Mouse (Mus musculus) ES-E14 (cell line): ENCODE results near the gene Nfatc4. TPM values are rescaled to one million over a fixed set of nuclear protein-coding genes. Genes with fewer than 3 reads are reported as not detected.
A peak's percentile ranks its signal among the peaks of the same experiment; 100 is the strongest.

ENCODE experiments used
- DNase-seq: peaks from one replicate; pipeline ENCODE4 v3.0.0-alpha.2; 2013; ENCODE audit warnings: low read depth, low spot score
- H3K27ac ChIP-seq: 2 replicates; pipeline ENCODE4 v1.5.1; 2012; ENCODE audit warnings: low read depth, mild to moderate bottlenecking, low read length, moderate library complexity, mixed read lengths; ENCODE audit not compliant: poor library complexity, insufficient read depth, severe bottlenecking
- H3K36me3 ChIP-seq: 2 replicates; pipeline ENCODE4 v1.6.1; 2012; ENCODE audit warnings: mild to moderate bottlenecking, low read length, moderate library complexity, mixed read lengths; ENCODE audit not compliant: control insufficient read depth, poor library complexity, insufficient read depth, severe bottlenecking
- H3K4me1 ChIP-seq, 2 experiments: fragments of 150-350 bp in 1 of 2; sonication (generic) in 1 of 2; 2 replicates each; pipeline ENCODE4 v1.6.1; 2012; ENCODE audit warnings: low read length in 2 of 2, mild to moderate bottlenecking in 1 of 2, mixed read lengths in 1 of 2; ENCODE audit not compliant: control insufficient read depth in 2 of 2, insufficient read depth in 2 of 2, poor library complexity in 1 of 2
- H3K4me3 ChIP-seq, 2 experiments: fragments of 150-350 bp in 1 of 2; sonication (generic) in 1 of 2; 2 replicates each; pipeline ENCODE4 v1.5.1; 2012; ENCODE audit warnings: low read length in 2 of 2, low read depth in 1 of 2, mild to moderate bottlenecking in 1 of 2, mixed read lengths in 1 of 2; ENCODE audit not compliant: insufficient read depth in 1 of 2, poor library complexity in 1 of 2, severe bottlenecking in 1 of 2
- H3K9ac ChIP-seq: 2 replicates; pipeline ENCODE4 v1.6.1; 2012; ENCODE audit warnings: low read depth, mild to moderate bottlenecking, low read length, mixed read lengths; ENCODE audit not compliant: poor library complexity, insufficient read depth, severe bottlenecking
- H3K9me3 ChIP-seq: fragments of 150-350 bp; sonication (generic); 2 replicates; pipeline ENCODE4 v1.6.1; 2012; ENCODE audit warnings: low read depth, mild to moderate bottlenecking, low read length; ENCODE audit not compliant: control insufficient read depth, insufficient read depth
- CHD2 ChIP-seq: IDR thresholded peaks from 2 replicates; pipeline ENCODE4 v1.6.1; 2014; ENCODE audit warnings: mild to moderate bottlenecking, low read depth, low read length, inconsistent platforms
- HCFC1 ChIP-seq: IDR thresholded peaks from 2 replicates; pipeline ENCODE4 v1.6.1; 2012; ENCODE audit warnings: low read length, inconsistent platforms, borderline replicate concordance; ENCODE audit not compliant: insufficient read depth
- MAFK ChIP-seq: IDR thresholded peaks from 2 replicates; pipeline ENCODE4 v1.6.1; 2014; ENCODE audit warnings: mild to moderate bottlenecking, low read depth, low read length, inconsistent platforms; ENCODE audit not compliant: insufficient read depth
- ZC3H11A ChIP-seq: IDR thresholded peaks from 2 replicates; pipeline ENCODE4 v1.6.1; 2012; ENCODE audit warnings: low read depth, mild to moderate bottlenecking, inconsistent platforms, low read length, borderline replicate concordance
- ZNF384 ChIP-seq: IDR thresholded peaks from 2 replicates; pipeline ENCODE4 v1.6.1; 2012; ENCODE audit warnings: low read depth, low read length, inconsistent platforms
- in situ Hi-C, 2 experiments: fragments of 600-800 bp; cut with MboI; formaldehyde crosslinking; loops; one replicate each; pipeline ENCODE4 v1.15.1; 2025; ENCODE audit warnings: low sequenced_read_pairs in 2 of 2, inconsistent platforms in 1 of 2; ENCODE audit not compliant: unreplicated experiment in 2 of 2
- total RNA-seq: library from RNA; depleted of rRNA; stranded (reverse); fragments of 300-350 nt; gene quantifications from 2 replicates; pipeline ENCODE4 v1.2.3, GENCODE M21; 2012

Nfatc4 gene
- total RNA-seq, 1 experiment = 6.4 TPM

DNA sequence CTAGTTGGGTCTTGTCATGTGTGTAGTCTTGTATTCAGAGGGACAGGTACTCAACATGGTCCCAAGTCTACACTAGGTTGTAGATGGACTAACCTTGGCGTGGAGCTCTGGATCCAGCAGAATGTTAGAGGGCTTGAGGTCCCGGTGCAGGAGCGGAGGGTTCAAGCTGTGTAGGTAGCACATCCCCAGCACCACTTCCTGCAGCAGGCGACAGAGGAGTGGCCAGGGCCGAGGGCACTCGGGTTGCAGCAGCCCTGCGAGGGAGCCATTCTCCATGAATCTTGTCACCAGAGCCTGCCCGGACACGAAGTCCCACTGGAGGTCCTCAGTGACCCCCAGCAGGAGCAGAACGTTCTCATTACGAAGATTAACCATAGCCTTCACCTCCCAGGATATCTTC, 35.2 kb upstream of the Nfatc4 start:
- TF ChIP-seq HCFC1 (no peak), ZC3H11A (no peak), CHD2 (no peak), ZNF384 (no peak), MAFK (no peak)
- Histone ChIP-seq H3K9ac (no peak overlapping the region), H3K4me1 (peaks cover 0 to 7% of the 10 kb centered on the region in 2 experiments; a peak in 1 of 4 replicates), H3K4me3 (peak overlapping the region; percentile 57 to 60; a peak in 3 of 4 replicates), H3K36me3 (no peaks in the 10 kb centered on the region; the same call in 1 of the 2 replicates), H3K27ac (no peak overlapping the region), H3K9me3 (no peaks in the 10 kb centered on the region)
- no peak for DNase-seq
- in situ Hi-C loops = no loop called here

DNA sequence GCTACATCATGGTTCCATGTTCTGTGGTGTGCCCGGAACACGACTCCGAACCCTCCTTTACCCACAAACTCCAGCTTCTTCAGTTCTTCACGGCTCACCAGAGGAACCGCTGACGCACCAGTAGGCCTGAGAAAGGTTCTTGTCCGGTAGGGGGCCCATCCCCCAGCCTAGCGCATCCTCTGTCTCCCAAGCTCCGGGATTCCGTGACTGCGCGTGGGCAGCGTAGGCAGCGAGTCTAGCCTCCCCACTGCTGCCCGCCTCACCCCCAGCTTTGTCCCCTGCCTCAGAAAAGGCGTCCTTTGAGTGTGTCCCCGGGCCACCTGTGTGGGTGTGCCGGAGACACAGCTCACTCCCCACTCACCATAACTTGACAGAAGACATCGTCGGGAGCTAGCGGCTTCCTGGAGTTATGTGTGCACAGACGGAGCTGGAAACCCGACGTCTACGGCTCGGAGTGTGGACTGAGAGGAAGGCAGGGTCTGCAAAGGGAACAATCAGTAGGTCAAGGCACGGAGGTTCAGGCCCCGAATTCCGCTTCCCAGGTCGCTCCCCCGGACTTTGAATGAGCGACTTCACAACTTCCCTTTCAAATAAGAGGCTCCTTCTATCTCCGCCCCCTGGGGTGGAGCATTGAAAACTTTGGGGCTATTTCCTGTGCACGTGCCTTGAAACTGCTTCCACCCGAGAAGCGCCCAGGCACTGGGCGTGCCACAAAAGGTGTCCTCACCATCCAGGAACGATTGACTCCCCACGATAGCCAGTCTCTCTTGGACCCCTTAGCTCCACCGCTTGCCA, 34.5 kb upstream of the Nfatc4 start, which contains the start of gene Ripk3:
Ripk3 (minus strand) TSS at position 610 of the 795 bp plus-strand sequence.
- in situ Hi-C loops = no loop called here
- Histone ChIP-seq H3K9me3 (no peaks in the 10 kb centered on the region), H3K9ac (peak within 1 kb of the TSS; percentile 45), H3K4me3 (peak within 1 kb of the TSS; percentile 57 to 60), H3K27ac (no peak within 1 kb of the TSS), H3K36me3 (no peaks in the 10 kb centered on the region; the same call in 1 of the 2 replicates), H3K4me1 (peaks cover 0 to 7% of the 10 kb centered on the region in 2 experiments; a peak in 1 of 4 replicates)
- TF ChIP-seq CHD2 (no peak), ZC3H11A (no peak), HCFC1 (no peak), ZNF384 (no peak), MAFK (no peak)
- no peak for DNase-seq

DNA sequence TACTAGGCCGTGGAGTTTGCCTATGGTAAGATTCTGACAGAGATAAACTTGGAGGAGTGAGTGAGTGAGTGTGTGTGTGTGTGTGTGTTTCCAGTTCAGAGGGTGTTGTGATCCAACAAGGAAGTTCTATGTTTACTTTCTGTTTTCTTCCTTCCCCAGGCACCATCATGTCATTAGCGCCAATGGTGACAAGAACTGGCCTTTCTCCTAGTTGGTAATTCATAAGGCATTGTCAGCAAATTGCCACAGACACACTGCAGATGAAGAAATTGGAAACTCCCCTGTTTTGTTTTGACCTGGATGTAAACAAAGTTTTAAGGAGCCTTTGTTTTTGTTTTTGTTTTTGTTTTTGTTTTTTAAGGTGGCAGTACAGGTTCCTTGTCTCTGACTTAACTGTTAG, 29.5 kb upstream of the Nfatc4 start:
- Histone ChIP-seq H3K27ac (no peak overlapping the region), H3K4me3 (no peak overlapping the region), H3K9ac (no peak overlapping the region), H3K9me3 (peaks cover 4% of the 10 kb centered on the region; the same call in 1 of the 2 replicates), H3K4me1 (peaks cover 0 to 2% of the 10 kb centered on the region in 2 experiments; a peak in 1 of 4 replicates), H3K36me3 (no peaks in the 10 kb centered on the region)
- in situ Hi-C loops = no loop called here
- TF ChIP-seq ZNF384 (no peak), CHD2 (no peak), HCFC1 (no peak), ZC3H11A (no peak), MAFK (no peak)
- no peak for DNase-seq

DNA sequence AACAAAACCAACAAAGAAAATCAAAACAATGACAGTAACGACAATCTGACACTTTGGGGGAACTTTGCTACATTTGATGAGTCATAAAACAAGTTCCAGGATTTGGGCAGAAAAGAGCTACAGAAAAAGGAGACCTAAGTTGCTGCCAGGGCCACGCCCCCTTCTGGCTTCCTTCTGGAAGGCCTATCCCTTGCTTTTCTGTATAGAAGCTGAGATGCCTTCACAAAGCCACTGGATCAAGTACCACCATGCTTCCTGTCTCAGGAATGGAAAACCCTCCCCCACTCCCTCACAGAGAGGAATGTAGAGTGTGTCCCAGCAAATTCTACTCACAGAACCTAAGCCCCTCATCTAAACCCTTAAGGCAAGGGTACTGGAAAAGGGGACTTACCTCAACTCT, 29.0 kb upstream of the Nfatc4 start:
- Histone ChIP-seq H3K27ac (no peak overlapping the region), H3K9me3 (peaks cover 4% of the 10 kb centered on the region; the same call in 1 of the 2 replicates), H3K4me3 (no peak overlapping the region), H3K36me3 (no peaks in the 10 kb centered on the region), H3K9ac (no peak overlapping the region), H3K4me1 (no peaks in the 10 kb centered on the region)
- TF ChIP-seq ZNF384 (no peak), HCFC1 (no peak), ZC3H11A (no peak), MAFK (no peak), CHD2 (no peak)
- in situ Hi-C loops = no loop called here
- no peak for DNase-seq
